Mouse (Mus musculus) NIH3T3 (cell line): ENCODE results near the gene Cmc2.
A peak's percentile ranks its signal among the peaks of the same experiment; 100 is the strongest.

ENCODE experiments used
- DNase-seq: peaks from one replicate; pipeline ENCODE4 v3.0.0-alpha.2; 2012; ENCODE audit warnings: low read depth

Cmc2 gene

GRCm38 (mm10) chr8:116921337-116922059, at the start of gene Cmc2, which contains the start of gene Cenpn:
Gene Cmc2 (minus strand): TSS chr8:116921455.
Gene Cenpn (plus strand): TSS chr8:116921730.
- peak; percentile 97 for DNase-seq

- DNase-seq, result no peak
Observed at GRCm38 (mm10) chr8:116969531-116969930, 48.3 kb upstream of the Cmc2 start.

GRCm38 (mm10) chr8:116954415-116954814, 33.2 kb upstream of the Cmc2 start:
- DNase-seq, result no peak

GRCm38 (mm10) chr8:116952428-116952827, 31.2 kb upstream of the Cmc2 start:
- no peak for DNase-seq

DNA sequence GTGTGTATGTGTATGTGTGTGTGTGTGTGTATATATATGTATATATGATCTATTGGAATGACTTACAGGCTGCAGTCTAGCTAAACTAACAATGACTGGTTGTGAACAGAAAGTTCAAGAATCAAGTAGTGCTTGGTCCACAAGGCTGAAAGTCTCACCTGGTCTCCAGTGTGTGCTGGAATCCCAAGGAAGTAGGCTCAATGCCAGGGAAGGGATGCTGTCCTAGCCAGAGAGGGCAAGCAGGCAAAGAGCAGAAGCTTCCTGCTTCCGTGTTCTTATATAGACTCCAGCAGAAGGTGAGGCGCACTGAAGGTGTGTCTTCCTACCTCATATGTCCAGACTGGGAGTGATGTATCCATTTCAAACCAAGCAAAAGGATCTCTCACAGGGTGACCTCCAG, 30.5 kb upstream of the Cmc2 start:
- no peak for DNase-seq

- peak; percentile 71 for DNase-seq
Observed at GRCm38 (mm10) chr8:116951369-116951768, 30.1 kb upstream of the Cmc2 start.

DNA sequence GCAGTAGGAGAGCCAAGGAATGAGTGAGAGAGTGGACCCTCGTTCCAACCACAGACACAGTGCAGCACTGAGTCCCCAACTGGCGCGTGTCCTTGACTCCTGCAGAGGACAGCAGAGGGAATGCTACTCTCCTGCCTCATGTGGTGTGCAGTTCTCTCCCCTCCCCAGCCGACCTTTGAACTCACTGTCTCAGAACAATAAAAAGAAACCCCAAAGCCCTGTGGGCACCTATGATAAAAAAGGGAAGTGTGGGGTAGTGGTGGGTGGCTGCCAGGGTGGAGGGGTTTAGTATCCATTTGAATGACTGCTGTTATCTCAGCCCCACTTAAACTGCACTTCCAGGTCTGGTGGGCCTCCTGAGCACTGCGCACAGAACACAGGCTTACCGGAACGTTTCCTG, 26.3 kb upstream of the Cmc2 start:
- DNase-seq, result no peak

DNA sequence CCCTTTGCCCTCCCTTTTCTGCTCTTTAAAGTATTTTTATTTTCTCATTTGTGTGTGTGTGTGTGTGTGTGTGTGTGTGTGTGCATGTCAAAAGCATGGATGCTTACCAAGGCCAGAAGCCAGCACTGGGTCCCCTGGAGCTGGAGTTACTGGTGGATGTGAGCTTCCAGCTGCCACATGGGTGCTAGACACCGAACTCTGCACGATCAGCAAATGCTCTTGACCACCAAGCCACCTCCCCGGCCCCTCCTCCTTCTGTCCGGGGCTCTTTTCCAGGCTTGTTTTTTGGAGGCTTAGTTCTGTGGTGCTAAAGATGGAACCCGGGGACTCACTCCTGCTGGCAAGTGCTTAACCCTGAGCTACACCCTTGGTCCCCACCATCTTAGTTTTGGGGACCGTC, 25.6 kb upstream of the Cmc2 start:
- DNase-seq, result no peak

DNA sequence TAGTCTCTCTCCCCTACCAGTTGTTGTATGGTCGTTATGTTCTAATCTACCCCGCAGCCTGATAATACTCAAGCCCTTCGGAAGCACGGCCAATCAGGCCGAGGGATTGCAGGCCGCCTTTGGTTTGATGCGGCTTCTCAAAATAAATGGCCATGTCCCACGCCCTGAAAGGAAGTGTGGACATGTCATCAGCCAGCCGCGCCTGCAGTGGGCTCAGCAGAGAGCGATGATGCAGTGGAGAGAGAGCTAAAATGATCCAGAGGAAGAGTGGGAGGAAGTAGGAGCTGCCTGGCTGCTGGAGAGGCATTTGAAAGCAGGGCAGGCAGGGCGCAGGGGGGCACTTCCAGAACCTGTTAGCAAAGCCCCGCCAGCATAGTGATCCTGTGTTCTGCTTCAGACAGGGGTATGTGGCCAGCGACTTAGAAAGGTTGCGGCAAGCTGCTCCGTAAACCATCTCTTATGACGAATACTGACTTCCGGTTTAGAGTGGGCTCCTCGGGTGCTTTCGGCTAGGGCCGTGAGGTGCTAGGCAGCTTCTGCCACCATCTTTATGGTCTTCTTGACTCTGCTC, 25.1 kb upstream of the Cmc2 start:
- no peak for DNase-seq

- no peak for DNase-seq
Observed at GRCm38 (mm10) chr8:116945169-116945910, 24.1 kb upstream of the Cmc2 start.

- no peak for DNase-seq
Observed at GRCm38 (mm10) chr8:116944385-116944696, 23.1 kb upstream of the Cmc2 start.

DNA sequence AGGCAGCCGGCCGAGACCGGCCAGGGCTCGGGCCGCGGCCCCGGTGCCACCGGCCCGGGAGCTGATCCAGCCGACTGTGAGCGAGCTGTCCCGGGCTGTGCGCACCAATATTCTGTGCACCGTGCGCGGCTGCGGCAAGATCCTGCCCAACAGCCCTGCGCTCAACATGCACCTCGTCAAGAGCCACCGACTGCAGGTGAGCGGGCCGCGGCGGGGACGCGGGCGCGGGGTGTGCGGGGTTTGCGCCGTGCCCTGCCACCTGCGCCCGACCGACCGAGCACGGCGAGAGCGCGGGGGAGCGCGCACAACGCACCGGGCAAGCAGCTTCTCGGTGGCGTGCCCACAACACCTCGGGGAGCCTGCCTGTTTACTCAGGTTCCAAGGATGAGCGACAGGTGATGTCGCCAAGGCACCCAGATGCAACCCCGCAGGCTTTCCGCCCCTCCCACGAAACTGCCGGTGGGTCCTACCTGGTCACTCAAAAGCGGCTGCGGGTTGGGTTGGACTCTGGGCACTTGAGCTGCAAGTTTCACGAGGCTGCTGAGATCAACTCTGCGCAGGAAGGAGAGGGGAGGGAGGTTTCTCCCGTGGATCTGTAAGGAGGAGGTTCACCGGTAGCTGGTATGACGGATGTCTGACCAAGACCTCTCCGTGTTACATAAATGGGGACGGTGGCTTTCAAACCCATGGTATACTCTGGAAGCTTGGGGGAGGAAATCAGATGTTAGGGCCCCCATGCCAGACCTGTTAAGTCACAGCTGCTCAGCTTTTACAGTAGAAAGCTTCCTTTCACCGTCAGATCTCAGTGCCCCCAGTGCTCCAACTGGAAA, 22.5 kb upstream of the Cmc2 start:
- DNase-seq, result peak; percentile 55

GRCm38 (mm10) chr8:116943161-116943554, 21.9 kb upstream of the Cmc2 start, which contains the start of gene Atmin:
Gene Atmin (plus strand): TSS chr8:116943393.
- DNase-seq, result peak; percentile 95

DNA sequence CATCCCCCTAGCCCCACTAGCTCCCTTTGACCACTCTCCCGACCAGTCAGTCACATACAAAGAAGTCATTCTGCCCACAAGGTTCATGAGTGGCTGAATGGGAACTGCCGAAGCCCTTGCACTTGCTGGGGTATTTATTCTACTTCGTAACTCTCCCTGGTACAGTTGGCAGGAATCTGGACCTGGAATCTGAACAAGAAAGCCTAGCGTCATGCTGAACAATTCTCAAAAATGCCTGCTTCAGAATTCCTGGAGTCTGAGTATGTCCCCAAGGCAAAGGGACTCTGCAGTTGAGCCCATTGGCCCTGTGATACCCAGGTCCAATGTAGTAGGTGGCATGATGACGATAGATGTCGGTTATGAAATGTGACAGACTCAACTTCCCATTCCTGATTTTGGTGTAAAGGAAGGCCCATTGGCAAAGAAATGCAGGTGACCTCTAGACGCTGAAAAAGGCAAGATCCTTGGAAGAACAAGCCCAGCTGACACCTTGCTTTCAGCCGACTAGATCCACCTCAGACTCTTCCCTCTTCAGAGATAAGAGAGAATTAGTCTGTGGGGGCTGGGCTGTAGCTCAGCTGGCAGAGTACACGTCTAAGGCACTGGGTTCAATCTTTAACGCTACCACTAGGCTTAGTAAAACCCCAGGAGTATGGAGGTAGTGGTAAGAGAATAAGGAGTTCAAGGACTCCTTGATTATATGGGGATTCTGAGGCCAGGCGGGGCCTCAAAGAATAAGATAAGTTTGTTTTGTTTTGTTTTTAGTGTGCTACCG, 21.2 kb upstream of the Cmc2 start:
- no peak for DNase-seq

DNA sequence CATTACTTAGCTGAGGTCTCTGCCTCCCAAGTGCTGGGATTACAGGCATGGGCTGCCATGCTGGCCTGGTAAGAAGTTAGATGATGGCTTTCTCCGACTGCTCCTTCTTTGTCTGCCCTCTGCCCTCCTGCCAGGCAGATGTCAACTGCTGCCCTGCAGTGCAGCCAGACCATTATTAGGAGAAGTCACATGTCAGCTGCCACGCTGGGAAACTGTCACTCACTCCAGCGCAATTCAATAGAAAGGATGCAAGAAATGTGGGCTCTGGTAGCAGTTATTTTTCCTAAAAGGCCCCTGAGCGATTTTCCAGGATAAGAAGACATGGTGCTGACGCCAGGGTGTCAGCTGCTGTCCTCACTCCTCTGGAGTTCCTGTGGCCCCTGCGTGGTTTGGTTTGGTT, 14.3 kb upstream of the Cmc2 start:
- DNase-seq, result no peak

DNA sequence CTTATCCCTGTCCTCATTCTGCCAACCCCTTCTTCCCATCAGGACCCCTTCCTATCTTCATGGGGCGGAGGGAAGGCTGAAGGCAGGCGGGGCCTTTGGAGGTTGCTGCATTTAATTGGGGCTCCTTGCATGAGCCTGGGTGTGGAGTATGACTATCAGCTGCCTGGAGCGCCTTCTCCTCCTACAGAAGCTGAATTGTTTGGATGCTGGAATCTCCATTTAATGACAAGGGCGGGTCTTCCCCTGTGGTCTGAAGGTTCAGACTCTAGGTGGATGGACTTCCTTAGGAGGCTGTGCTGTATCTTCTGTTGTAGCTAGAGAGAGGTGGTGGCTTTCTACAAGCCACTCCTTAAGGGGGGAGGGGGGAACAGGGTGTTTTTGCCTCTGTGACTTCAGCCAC, 13.7 kb upstream of the Cmc2 start:
- DNase-seq, result no peak

DNA sequence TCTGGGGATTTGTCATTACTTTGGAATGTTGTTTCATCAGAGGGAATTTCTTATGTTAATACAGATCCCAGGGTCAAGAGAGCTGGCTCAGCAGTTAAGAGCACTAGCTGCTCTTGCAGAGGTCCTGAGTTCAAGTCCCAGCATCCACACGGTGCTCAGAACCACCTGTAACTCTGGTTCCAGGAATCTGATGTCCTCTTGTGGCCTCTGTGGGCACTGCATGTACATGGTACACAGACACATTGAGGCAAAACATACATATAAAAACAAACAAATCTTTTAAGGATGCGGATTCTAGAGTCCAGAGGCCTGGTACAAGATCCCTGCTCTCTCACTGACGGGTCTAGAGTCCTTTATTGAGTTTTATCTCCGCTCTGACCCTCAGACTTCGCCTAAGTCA, 7.3 kb upstream of the Cmc2 start:
- peak; percentile 29 for DNase-seq

GRCm38 (mm10) chr8:116927880-116928279, 6.6 kb upstream of the Cmc2 start:
- DNase-seq, result peak; percentile 55

DNA sequence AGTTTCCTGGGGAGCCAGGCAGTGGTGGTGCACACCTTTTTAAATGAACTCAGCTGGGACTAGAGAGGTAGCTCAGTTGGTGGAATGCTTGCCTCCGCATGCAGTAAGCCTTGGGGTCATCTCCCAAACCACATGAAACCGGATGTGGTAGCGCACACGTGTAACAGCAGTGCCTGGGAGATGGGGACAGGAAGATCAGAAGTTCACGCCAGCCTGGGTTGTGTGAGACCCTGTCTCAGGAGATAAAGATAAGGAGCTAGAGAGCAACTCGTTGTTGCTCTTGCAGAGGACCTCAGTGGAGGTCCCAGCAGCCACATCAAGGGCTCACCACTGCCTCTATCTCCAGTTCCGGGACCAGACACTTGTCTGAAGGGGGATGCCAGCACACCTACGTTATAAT, 2.3 kb upstream of the Cmc2 start:
- DNase-seq, result no peak

DNA sequence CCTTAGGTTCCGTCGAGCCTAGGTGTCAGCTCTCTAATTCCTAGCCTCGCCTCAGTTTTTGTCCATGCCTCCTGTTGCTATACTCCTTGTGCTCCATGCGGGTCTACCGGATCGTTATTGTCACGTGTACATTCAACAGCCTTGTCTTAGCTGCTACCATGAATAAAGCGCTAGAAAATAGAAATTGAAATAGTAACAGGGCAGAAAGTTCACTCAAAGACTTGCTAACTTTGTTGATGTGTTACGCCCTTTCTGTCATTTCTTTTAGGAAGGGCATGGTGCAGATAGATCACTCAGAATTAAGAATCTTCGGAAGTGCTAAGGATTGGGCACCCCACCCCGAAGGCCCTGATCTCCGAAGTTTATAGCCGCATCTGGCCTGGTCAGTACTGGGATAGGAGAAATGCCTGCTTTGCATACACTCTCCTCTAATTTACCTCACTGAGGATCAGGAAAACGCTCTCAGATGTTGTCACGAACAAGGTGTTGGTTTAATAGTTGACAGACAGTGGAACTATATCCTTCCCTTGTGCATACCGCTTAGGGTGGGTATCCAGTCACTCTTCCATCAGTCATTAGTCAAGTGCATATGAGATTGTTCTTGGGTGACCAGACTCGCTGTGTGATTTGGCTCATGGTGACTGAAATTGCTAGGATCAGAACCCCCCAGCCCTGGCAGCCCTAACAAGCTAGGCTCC, 954 bp upstream of the Cmc2 start:
- no peak for DNase-seq

DNA sequence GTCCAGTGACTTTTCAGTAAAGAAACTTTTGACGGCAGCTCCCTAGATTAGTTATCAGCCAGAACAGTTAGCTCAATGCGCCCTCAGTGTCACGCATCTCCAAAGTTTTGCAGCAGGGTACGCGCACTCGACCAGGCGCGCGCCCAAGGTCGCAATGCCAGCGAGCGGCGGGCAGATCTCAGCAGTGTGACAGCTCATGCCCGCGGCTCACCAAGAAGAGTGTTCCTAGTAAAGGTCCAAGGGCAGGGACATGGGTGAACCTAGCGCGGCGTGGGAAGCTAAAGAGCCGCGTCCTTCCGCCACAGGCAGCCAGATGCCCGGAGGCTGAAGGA, 284 bp downstream of the Cmc2 start:
- DNase-seq, result no peak
